Mouse (Mus musculus) cerebellum, adult 9-10 months (tissue): Measurements from ENCODE around the gene Ccdc17.

Experiments used
- DNase-seq: peaks from one replicate; pipeline ENCODE4 v3.0.0; 2022

Ccdc17 gene

GRCm38 (mm10) chr4:116596379-116596778, at the start of gene Ccdc17:
Gene Ccdc17 (plus strand): TSS chr4:116596654.
- peak; percentile 42 for DNase-seq

- no peak for DNase-seq
Measured at GRCm38 (mm10) chr4:116550432-116550831, 46.0 kb upstream of the Ccdc17 start.

- DNase-seq = no peak
Measured at GRCm38 (mm10) chr4:116553035-116553434, 43.4 kb upstream of the Ccdc17 start.

- peak; percentile 86 for DNase-seq
Measured at GRCm38 (mm10) chr4:116555413-116556300, 40.8 kb upstream of the Ccdc17 start, which contains the start of gene Tmem69. Gene Tmem69 (minus strand): TSS chr4:116555936.

GRCm38 (mm10) chr4:116556561-116557305, 39.7 kb upstream of the Ccdc17 start:
- DNase-seq = peak; percentile 95

- DNase-seq = peak; percentile 95
Measured at GRCm38 (mm10) chr4:116557306-116558121, 38.9 kb upstream of the Ccdc17 start, which contains the start of gene Gpbp1l1. Gene Gpbp1l1 (plus strand): TSS chr4:116557658.

- DNase-seq = peak; percentile 29
Measured at GRCm38 (mm10) chr4:116558151-116558882, 38.1 kb upstream of the Ccdc17 start.

- no peak for DNase-seq
Measured at GRCm38 (mm10) chr4:116595793-116596192, 661 bp upstream of the Ccdc17 start.

GRCm38 (mm10) chr4:116596978-116597881, 776 bp downstream of the Ccdc17 start:
- peak; percentile 92 for DNase-seq

GRCm38 (mm10) chr4:116612621-116613020, 16.2 kb downstream of the Ccdc17 start:
- DNase-seq = no peak

- no peak for DNase-seq
Measured at GRCm38 (mm10) chr4:116615237-116615636, 18.8 kb downstream of the Ccdc17 start.

GRCm38 (mm10) chr4:116624831-116625230, 28.4 kb downstream of the Ccdc17 start:
- DNase-seq = no peak

GRCm38 (mm10) chr4:116626658-116627358, 30.4 kb downstream of the Ccdc17 start:
- DNase-seq = peak; percentile 69

- peak; percentile 94 for DNase-seq
Measured at GRCm38 (mm10) chr4:116627359-116627716, 30.9 kb downstream of the Ccdc17 start.

GRCm38 (mm10) chr4:116627722-116628662, 31.5 kb downstream of the Ccdc17 start, which contains the start of gene Nasp:
Gene Nasp (minus strand): TSS chr4:116627941.
- DNase-seq = peak; percentile 90

- DNase-seq = no peak
Measured at GRCm38 (mm10) chr4:116635197-116635596, 38.7 kb downstream of the Ccdc17 start.

GRCm38 (mm10) chr4:116638821-116639220, 42.4 kb downstream of the Ccdc17 start:
- no peak for DNase-seq

- DNase-seq = no peak
Measured at GRCm38 (mm10) chr4:116642071-116642470, 45.6 kb downstream of the Ccdc17 start.

GRCm38 (mm10) chr4:116644326-116644725, 47.9 kb downstream of the Ccdc17 start:
- no peak for DNase-seq
